Mouse (Mus musculus): ENCODE measurements around the gene Zfp280b. TPM values are rescaled to one million over a fixed set of nuclear protein-coding genes. Genes with fewer than 3 reads are reported as not detected.

The Zfp280b gene
- total and polyA plus RNA-seq, 3 experiments: 19.0 to 36.6 (median 24.4) TPM

DNA sequence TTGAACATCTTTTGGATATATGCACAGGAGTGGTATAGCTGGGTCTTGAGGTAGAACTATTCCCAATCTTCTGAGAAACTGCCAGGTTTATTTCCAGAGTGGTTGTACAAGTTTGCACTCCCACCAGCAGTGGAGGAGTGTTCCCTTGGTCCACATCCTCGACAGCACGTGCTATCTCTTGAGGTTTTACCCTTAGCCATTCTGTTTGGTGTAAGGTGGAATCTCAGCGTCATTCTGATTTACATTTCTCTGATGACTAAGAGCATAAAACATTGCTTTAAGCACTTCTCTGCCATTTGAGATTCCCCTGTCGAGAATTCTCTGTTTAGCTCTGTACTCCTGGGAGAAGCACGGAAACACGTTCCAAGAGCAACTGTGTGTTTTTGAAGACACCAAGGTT lies 19.5 kb upstream of the Zfp280b start:
- H3K4me1 ChIP-seq (ENCODE audit: control insufficient read depth in 1 of 2, insufficient read depth in 2 of 2): peaks cover 15 to 45% of the 10 kb centered on the region in 2 experiments
- in situ Hi-C loops (cut with MboI; ENCODE audit: low pct_ligation_motif_present, low pct_unique_long_range_greater_than_20kb, low sequenced_read_pairs): no loop called here
- dilution Hi-C loops (cut with MboI; ENCODE audit: extremely low pct_ligation_motif_present, extremely low pct_unique_long_range_greater_than_20kb, low sequenced_read_pairs): no loop called here

GRCm38 (mm10) chr10:76016886-76017285 lies 15.6 kb upstream of the Zfp280b start:
- no peak overlapping the region for H3K9ac ChIP-seq (ENCODE audit: insufficient read depth, low read depth)
- dilution Hi-C loops (cut with MboI; ENCODE audit: extremely low pct_ligation_motif_present, extremely low pct_unique_long_range_greater_than_20kb, low sequenced_read_pairs) (no loop called here), in situ Hi-C loops (cut with MboI; ENCODE audit: low pct_ligation_motif_present, low pct_unique_long_range_greater_than_20kb, low sequenced_read_pairs) (no loop called here)
- no peaks in the 10 kb centered on the region for H3K36me3 ChIP-seq (replicated peaks in 1 of 2; ENCODE audit: control insufficient read depth in 1 of 2, insufficient read depth in 1 of 2, low read length in 1 of 2)
- no peaks in the 10 kb centered on the region for H3K27me3 ChIP-seq (replicated peaks)
- H3K4me2 ChIP-seq (ENCODE audit: insufficient read depth, low read depth, poor library complexity, severe bottlenecking): peak overlapping the region; percentile 29; the same call in 1 of the 2 replicates
- H3K79me2 ChIP-seq (replicated peaks; ENCODE audit: control insufficient read depth, extremely low read depth, insufficient read depth, poor library complexity, severe bottlenecking): no peaks in the 10 kb centered on the region
- peaks cover 15% of the 10 kb centered on the region for H3K9me3 ChIP-seq (replicated peaks; ENCODE audit: low read length)
- no peak overlapping the region for H3K4me3 ChIP-seq (replicated peaks in 1 of 3; ENCODE audit: low read depth in 2 of 3, low read length in 2 of 3, poor library complexity in 1 of 3)
- H3K27ac ChIP-seq (ENCODE audit: insufficient read depth, low read depth): no peak overlapping the region
- peaks cover 9 to 25% of the 10 kb centered on the region in 2 experiments for H3K4me1 ChIP-seq (ENCODE audit: control insufficient read depth in 1 of 2, insufficient read depth in 2 of 2)
- DNase-seq (ENCODE audit: extremely low read depth): peak; percentile 62
- TF ChIP-seq HCFC1 (IDR thresholded peaks at IDR 0.05; ENCODE audit: low read depth, low read length) (no peak), MYC (IDR thresholded peaks at IDR 0.05; ENCODE audit: low read depth, low read length) (peak; percentile 63; the same call in 1 of the 2 replicates), POLR2AphosphoS2 (IDR thresholded peaks at IDR 0.05; ENCODE audit: low read depth, low read length) (no peak), ZMIZ1 (IDR thresholded peaks at IDR 0.05; ENCODE audit: low read depth, low read length) (no peak), RAD21 (IDR thresholded peaks at IDR 0.05; ENCODE audit: low read depth, low read length) (no peak; the same call in none of the 2 replicates), E2F4 (IDR thresholded peaks at IDR 0.05; ENCODE audit: insufficient replicate concordance, low read depth, low read length) (0 out of 2 replicates have a peak, but pooled peaks have one; percentile 38), GABPA (IDR thresholded peaks at IDR 0.05; ENCODE audit: insufficient replicate concordance, low read depth, low read length) (no peak), MEF2A (IDR thresholded peaks at IDR 0.05; ENCODE audit: borderline replicate concordance, low read depth, low read length) (peak; percentile 100), MAFK (IDR thresholded peaks at IDR 0.05; ENCODE audit: insufficient replicate concordance, low read length) (peak; percentile 58; the same call in 1 of the 2 replicates), USF1 (IDR thresholded peaks at IDR 0.05; ENCODE audit: low read depth, low read length) (no peak), JUND (conservative IDR thresholded peaks at IDR 0.05; ENCODE audit: low read depth, low read length) (peak; percentile 100), TBP (conservative IDR thresholded peaks at IDR 0.05; ENCODE audit: low read depth, low read length) (0 out of 2 replicates have a peak, but pooled peaks have one; percentile 19), POLR2A (IDR thresholded peaks at IDR 0.05; ENCODE audit: low read depth, low read length) (no peak), UBTF (IDR thresholded peaks at IDR 0.05; ENCODE audit: low read depth, low read length) (no peak), RCOR1 (conservative IDR thresholded peaks at IDR 0.05; ENCODE audit: low read depth, low read length) (0 out of 2 replicates have a peak, but pooled peaks have one; percentile 70), JUN (IDR thresholded peaks at IDR 0.05; ENCODE audit: insufficient read depth, low read depth, low read length) (peak; percentile 92), KAT2A (IDR thresholded peaks at IDR 0.05; ENCODE audit: insufficient replicate concordance, low read length) (no peak), ZC3H11A (IDR thresholded peaks at IDR 0.05; ENCODE audit: low read depth, low read length) (no peak), BHLHE40 (IDR thresholded peaks at IDR 0.05; ENCODE audit: low read depth, low read length) (peak; percentile 82), IRF4 (IDR thresholded peaks at IDR 0.05; ENCODE audit: low read depth, low read length) (peak; percentile 100), SIN3A (IDR thresholded peaks at IDR 0.05; ENCODE audit: low read length) (peak; percentile 77), TCF12 (IDR thresholded peaks at IDR 0.05; ENCODE audit: low read depth, low read length) (peak; percentile 88), ETS1 (conservative IDR thresholded peaks at IDR 0.05; ENCODE audit: low read depth, low read length) (peak; percentile 89), PAX5 (IDR thresholded peaks at IDR 0.05; ENCODE audit: low read length) (no peak), CHD1 (IDR thresholded peaks at IDR 0.05; ENCODE audit: low read depth, low read length) (0 out of 2 replicates have a peak, but pooled peaks have one; percentile 41), CHD2 (IDR thresholded peaks at IDR 0.05; ENCODE audit: low read length) (peak; percentile 74), MAX (IDR thresholded peaks at IDR 0.05; ENCODE audit: low read length) (no peak)

More for the DNA sequence above, 19.5 kb upstream of the Zfp280b start:
- Histone ChIP-seq H3K36me3 (replicated peaks in 1 of 2; ENCODE audit: control insufficient read depth in 1 of 2, insufficient read depth in 1 of 2, low read length in 1 of 2) (no peaks in the 10 kb centered on the region), H3K9me3 (replicated peaks; ENCODE audit: low read length) (peaks cover 7% of the 10 kb centered on the region), H3K4me2 (ENCODE audit: insufficient read depth, low read depth, poor library complexity, severe bottlenecking) (no peak overlapping the region), H3K27me3 (replicated peaks) (no peaks in the 10 kb centered on the region), H3K4me3 (replicated peaks in 1 of 3; ENCODE audit: low read depth in 2 of 3, low read length in 2 of 3, poor library complexity in 1 of 3) (no peak overlapping the region), H3K79me2 (replicated peaks; ENCODE audit: control insufficient read depth, extremely low read depth, insufficient read depth, poor library complexity, severe bottlenecking) (no peaks in the 10 kb centered on the region), H3K27ac (ENCODE audit: insufficient read depth, low read depth) (no peak overlapping the region), H3K9ac (ENCODE audit: insufficient read depth, low read depth) (0 out of 2 replicates have a peak overlapping the region, but pooled peaks have one; percentile 36)
- peak; percentile 61; the same call in 1 of the 2 replicates for TF ChIP-seq MEF2A (IDR thresholded peaks at IDR 0.05; ENCODE audit: borderline replicate concordance, low read depth, low read length)
- TF ChIP-seq JUND (conservative IDR thresholded peaks at IDR 0.05; ENCODE audit: low read depth, low read length): peak; percentile 67
- TF ChIP-seq POLR2A (IDR thresholded peaks at IDR 0.05; ENCODE audit: low read depth, low read length): no peak
- no peak for TF ChIP-seq ZKSCAN1 (IDR thresholded peaks at IDR 0.05; ENCODE audit: borderline replicate concordance, low read depth, low read length)
- peak; percentile 30; the same call in 1 of the 2 replicates for TF ChIP-seq IRF4 (IDR thresholded peaks at IDR 0.05; ENCODE audit: low read depth, low read length)
- peak; percentile 89 for TF ChIP-seq MAX (IDR thresholded peaks at IDR 0.05; ENCODE audit: low read length)
- peak; percentile 28; the same call in 1 of the 2 replicates for TF ChIP-seq JUN (IDR thresholded peaks at IDR 0.05; ENCODE audit: insufficient read depth, low read depth, low read length)
- peak; percentile 94 for TF ChIP-seq BHLHE40 (IDR thresholded peaks at IDR 0.05; ENCODE audit: low read depth, low read length)
- peak; percentile 63 for TF ChIP-seq EP300 (IDR thresholded peaks at IDR 0.05; ENCODE audit: low read length)
- no peak for TF ChIP-seq MXI1 (IDR thresholded peaks at IDR 0.05; ENCODE audit: low read depth, low read length)
- peak; percentile 70 for TF ChIP-seq ETS1 (conservative IDR thresholded peaks at IDR 0.05; ENCODE audit: low read depth, low read length)
- TF ChIP-seq MYC (IDR thresholded peaks at IDR 0.05; ENCODE audit: low read depth, low read length): 0 out of 2 replicates have a peak, but pooled peaks have one; percentile 57
- peak; percentile 37; the same call in 1 of the 2 replicates for TF ChIP-seq TCF12 (IDR thresholded peaks at IDR 0.05; ENCODE audit: low read depth, low read length)
- no peak for DNase-seq (ENCODE audit: extremely low read depth)

All from CH12.LX (cell line).